Mouse (Mus musculus) testis, adult 2 months (tissue): Measurements from ENCODE around the gene Lrrtm4. TPM values are rescaled to one million over a fixed set of nuclear protein-coding genes. Genes with fewer than 3 reads are reported as not detected.

Experiments
- H3K27ac ChIP-seq: fragments of 200-500 bp; 2 replicates; pipeline ENCODE4 v1.5.1; 2012; ENCODE audit warnings: low read depth, low read length; ENCODE audit not compliant: control insufficient read depth, insufficient read depth
- H3K27me3 ChIP-seq: fragments of 200-500 bp; 2 replicates; pipeline ENCODE4 v1.6.1; 2012; ENCODE audit warnings: mild to moderate bottlenecking, low read length, moderate library complexity; ENCODE audit not compliant: control insufficient read depth, insufficient read depth
- H3K36me3 ChIP-seq: fragments of 200-500 bp; 2 replicates; pipeline ENCODE4 v1.6.1; 2012; ENCODE audit warnings: mild to moderate bottlenecking, low read length; ENCODE audit not compliant: control insufficient read depth, insufficient read depth
- H3K4me1 ChIP-seq: fragments of 200-500 bp; 2 replicates; pipeline ENCODE4 v1.6.1; 2012; ENCODE audit warnings: low read length; ENCODE audit not compliant: control insufficient read depth, insufficient read depth
- H3K4me3 ChIP-seq: fragments of 200-500 bp; 2 replicates; pipeline ENCODE4 v1.5.1; 2012; ENCODE audit warnings: low read depth, mild to moderate bottlenecking, low read length, moderate library complexity, mixed read lengths; ENCODE audit not compliant: control insufficient read depth
- CTCF ChIP-seq: fragments of 200-500 bp; IDR thresholded peaks from 2 replicates; pipeline ENCODE4 v1.5.1; 2012; ENCODE audit warnings: low read depth, mild to moderate bottlenecking, inconsistent platforms, low read length, moderate library complexity; ENCODE audit not compliant: control insufficient read depth, insufficient read depth, insufficient replicate concordance
- POLR2A ChIP-seq: fragments of 200-500 bp; IDR thresholded peaks from 2 replicates; pipeline ENCODE4 v1.6.1; 2012; ENCODE audit warnings: low read depth, mild to moderate bottlenecking, inconsistent platforms, low read length, moderate library complexity; ENCODE audit not compliant: control insufficient read depth
- polyA plus RNA-seq: library from polyadenylated mRNA; depleted of rRNA; stranded (reverse); fragments of >200 nt; gene quantifications from 2 replicates; pipeline ENCODE4 v1.2.3, GENCODE M21; 2012; rRNA removed

The Lrrtm4 gene
- polyA plus RNA-seq, 1 experiment = not detected

- Histone ChIP-seq H3K27ac (no peak overlapping the region), H3K36me3 (no peaks in the 10 kb centered on the region), H3K4me3 (no peak overlapping the region), H3K4me1 (no peaks in the 10 kb centered on the region), H3K27me3 (no peaks in the 10 kb centered on the region)
- TF ChIP-seq CTCF (no peak), POLR2A (no peak)
These were observed 838.4 kb downstream of the Lrrtm4 start for GRCm38 (mm10) chr6:80856910-80857543.

Other genes with a start within 250 kb of the Lrrtm4 start
- not detected in 2 replicates for gene Gm20594, start 201.0 kb upstream of the Lrrtm4 start, polyA plus RNA-seq